Mouse (Mus musculus): ENCODE data around the gene Timmdc1.

Gene Timmdc1

DNA sequence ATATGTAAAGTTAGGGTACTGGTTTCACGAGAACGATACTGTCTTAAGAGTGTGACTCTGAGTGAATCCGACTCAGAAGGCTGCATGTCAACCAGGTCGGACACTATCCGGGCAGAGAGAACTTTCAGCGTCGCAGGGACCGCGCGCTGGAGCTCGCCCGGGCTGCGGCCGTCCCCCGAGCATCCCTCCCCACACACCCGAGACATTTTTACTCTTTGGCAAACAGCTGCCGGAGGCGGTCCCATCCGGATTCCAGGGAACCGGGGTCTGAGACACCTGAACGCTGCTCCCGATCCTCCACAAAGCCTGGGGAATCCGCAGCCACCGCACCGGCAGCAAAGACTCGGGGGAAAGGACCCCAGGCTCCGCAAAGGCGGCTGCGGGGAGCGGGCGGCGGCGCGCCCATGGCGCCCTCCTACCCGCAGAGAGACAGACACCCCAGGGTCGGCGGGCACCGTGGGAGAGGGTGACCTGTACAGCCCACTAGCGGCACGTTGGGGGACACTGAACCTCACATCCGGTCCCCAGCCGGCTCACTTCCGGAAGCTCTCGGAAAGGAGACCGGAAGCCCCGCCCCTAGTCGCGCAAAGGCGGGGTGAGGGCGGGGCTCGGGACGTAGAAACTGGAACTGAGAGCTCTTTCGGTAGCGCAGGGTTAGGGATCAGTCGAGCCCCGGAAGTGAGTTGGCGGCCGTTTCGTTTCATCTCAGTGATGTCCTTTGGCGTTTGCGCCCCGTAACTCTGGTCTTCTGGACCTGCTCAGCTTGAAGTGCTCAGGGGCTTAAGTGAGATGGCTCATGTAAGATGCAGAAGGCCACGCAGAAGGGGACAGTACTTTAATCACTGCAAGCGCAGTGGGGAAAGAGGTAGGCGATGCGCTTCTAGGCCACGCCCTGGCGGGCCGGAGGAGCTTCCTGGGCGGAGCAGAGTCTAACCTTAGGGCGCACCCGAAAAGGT lies at the start of gene Timmdc1:
Gene Timmdc1, minus strand, starts transcription at position 535 of the 956 bp plus-strand sequence.
- peak; percentile 97 for DNase-seq

DNA sequence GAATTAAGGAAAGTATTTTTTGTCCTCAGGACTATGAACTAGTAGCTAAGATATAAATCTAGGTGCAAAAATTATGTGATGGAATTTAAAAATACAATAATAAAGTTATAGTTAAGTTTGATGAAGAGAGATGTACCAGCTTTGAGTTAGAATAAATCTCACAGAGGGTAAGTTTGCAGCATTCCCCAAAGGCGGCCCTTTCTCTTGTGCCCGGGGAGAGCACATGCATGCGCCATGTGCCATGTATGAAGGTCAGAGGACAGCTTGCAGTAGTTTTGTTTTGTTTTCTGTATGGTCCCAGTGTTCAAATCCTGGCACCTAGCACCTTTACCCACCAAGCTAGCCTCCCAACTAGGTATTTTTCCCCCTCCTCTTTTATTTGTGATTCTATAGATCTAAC lies 49.0 kb upstream of the Timmdc1 start:
- DNase-seq, result no peak

DNA sequence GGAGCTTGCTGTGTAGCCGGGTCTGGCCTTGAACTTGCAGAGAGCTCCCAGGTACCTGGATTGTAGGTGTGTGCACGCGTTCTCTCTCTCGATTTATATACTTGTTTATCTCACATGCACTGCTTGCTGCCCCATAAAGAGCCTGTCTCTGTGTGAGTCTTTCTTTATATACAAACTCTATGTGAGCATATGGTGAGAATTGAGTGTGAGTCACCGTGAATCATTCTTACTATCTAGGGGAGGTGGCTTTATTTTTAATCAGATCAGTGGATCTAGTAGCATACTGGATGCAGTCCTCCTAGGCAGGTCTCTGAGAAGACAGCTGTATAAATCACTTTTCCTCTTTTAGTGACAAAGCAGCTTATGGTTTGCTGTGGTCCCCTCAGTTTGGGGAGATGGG lies 45.7 kb upstream of the Timmdc1 start:
- no peak for DNase-seq

DNA sequence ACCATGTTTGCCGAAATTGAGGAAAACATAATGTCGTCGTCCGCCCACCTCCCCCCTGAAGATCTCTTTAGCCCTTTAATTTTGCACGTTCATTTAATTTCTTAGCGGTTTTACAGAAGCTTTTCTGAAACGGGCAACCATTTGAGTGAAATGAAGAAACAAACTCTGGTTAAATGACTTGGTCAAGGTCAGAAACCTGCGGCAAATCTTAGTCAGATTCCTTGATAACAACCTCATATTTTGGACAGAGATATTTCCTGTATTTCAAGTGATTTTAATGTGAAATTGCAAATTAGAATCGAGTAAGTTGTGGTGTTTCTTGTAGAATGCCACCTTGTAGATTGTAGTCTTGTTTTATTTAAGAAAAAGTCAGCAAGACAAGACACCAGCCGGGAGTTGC lies 41.1 kb upstream of the Timmdc1 start:
- no peak for DNase-seq

DNA sequence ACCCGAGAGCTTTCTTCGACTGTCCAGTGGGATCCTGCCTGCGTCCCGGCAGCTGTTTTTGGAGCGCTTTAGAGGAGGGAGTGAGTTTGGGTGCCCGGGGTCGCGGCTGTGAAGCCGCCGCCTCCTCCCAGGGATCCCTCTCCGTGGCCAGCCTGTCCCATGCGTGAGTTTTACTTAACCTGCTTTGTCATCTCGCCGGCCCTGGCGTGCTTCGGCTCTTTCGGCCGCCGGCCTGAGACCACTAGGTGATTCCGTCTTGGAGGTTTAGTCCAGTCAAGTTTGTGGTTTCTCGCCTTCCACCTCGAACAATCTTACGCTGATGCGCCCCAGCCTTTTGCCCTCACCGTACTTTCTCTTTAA lies 40.5 kb upstream of the Timmdc1 start:
- no peak for DNase-seq

DNA sequence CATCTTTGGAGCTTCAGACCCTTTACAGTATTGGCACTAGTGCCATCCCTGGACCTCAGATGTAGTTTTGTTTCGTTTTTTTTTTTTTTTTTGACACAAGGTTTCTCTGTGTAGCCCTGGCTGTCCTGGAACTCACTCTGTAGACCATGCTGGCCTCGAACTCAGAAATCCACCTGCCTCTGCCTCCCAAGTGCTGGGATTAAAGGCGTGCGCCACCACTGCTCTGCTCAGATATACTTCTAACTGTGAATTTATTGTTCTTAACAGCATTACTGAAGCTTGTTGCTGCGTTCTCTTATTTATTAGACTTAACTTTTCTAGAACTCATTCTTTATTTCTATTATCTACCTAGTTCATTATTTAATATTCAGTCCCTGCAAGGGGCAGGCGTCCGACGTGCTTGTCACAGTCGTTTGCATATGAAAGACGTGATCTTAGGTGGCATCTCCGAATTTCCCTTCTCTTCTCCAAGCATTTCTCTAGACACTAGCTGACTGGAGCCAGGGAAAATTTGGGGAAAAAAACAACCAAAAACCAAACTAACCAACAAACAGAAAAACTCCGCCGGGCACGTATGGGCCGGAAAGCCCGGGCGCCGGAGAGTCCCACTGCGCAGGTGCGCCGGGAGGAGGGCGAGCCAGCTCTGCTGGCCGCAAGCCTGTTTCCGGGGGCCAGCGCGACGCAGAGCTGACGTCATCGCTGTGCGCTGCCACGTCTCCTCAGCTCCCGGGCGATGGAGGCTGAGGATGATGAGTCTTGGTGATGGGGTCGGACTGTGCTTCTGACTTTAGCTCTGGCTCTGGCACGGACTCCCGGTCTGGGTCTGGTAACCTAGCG lies 39.9 kb upstream of the Timmdc1 start:
- DNase-seq, result peak; percentile 97

DNA sequence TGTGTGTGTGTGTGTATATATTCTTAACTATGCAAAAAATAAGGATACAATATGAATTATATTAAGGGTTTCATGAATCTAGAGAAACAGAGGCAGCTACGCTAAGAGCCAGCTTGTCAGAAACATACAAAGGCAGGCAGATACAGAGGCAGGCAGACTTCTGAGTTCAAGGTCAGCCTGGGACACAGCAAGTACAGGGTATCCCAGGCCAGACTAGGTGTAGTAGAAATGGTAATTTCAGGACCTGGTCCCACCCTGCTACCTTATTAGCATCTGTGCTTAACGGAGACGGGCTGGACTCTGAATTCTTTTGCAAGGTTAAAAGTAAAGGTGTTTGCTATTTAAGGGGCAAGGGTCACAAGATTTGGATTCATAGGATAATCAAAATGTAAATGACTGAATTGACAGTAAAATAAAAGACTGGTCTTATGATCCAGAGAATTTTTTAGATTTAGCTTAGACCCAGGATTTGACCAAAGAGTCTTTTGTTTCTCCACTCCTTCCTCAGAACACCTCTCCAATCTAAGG lies 35.8 kb upstream of the Timmdc1 start, which contains the start of gene Tmem39a:
Gene Tmem39a, plus strand, starts transcription at position 478 of the 528 bp plus-strand sequence.
- no peak for DNase-seq

DNA sequence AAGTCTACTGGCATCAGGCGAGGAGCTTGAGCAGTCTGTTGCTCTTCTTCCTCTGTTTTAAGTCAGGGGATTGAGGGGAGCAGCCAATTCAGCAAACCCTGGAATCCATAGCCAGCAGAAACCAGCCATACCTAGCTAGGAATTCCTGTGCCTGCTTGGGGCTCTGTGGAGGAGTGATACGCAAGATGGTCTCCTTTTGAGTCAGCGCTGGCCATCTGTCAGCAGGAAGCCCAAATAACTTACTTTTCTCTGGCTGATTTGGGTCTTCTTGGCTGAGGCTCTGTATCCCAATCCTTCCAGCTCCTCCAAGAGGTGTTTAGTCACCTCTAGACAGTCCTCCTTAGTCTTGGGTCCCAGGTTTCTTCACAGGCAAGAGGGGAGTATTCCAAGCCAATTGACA lies 33.5 kb upstream of the Timmdc1 start:
- DNase-seq, result no peak

DNA sequence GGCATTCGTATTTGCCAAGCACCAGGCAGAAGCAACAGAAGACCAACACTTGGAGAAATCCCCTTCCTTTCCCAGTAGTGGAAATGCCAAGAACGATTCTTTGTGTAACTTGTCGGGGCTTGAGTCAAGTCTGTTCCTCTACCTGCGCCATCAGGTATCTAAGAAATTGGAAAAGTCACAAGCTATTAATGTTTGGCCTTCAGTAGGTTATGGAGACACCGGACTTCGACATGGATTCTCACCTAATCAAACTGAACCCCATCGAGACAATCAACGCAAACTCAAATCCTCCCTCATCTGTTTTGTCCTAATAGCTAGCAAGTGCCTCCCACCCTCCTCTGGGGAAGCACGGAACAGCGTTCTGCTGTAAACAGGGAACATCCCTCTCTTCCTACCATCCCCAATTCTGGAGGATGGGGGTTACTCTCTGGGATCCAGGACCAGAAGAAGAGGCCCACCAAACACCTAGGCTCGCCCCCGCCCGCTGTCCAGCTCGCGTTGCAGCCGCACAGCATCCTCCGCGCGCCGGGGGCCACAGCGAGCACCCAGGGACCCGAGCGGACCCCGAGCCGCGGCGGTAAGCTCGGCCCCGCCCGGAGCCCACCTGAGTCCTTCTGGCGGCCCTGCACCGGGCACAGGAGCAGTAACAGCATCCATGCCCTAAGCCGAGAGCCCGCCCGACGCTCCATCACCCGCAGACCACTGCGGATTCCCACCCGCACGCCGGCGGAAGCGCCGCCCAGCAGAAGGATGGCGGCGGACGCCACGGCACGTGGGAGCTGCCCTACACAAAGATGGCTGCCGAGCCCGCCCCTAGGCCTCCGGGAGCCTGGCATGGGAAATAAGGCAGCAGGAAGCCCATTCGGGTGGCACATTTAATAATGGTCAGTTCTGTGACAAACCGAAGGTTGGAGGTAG lies 27.3 kb upstream of the Timmdc1 start, which contains the start of gene Poglut1:
Gene Poglut1, minus strand, starts transcription at position 780 of the 918 bp plus-strand sequence.
- DNase-seq, result peak; percentile 85

DNA sequence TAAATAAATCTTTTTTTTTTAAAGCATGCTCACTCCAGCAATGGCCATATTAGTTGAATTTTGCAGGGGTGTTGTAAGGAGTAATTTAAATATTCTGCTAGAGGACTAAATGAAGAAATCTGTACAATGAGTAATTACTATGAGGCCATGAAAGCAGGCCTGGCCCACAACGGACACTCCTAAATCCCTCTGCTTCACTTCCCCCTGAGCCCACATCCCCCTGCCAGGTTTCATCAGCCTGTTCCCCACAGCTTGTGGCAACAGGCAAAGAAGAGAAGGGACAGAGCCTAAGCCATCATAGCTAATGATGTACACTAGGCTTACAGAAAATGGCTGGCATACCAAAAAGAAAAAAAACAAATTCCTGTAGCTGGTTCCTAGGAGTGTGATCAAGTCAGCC lies 25.5 kb upstream of the Timmdc1 start:
- no peak for DNase-seq

DNA sequence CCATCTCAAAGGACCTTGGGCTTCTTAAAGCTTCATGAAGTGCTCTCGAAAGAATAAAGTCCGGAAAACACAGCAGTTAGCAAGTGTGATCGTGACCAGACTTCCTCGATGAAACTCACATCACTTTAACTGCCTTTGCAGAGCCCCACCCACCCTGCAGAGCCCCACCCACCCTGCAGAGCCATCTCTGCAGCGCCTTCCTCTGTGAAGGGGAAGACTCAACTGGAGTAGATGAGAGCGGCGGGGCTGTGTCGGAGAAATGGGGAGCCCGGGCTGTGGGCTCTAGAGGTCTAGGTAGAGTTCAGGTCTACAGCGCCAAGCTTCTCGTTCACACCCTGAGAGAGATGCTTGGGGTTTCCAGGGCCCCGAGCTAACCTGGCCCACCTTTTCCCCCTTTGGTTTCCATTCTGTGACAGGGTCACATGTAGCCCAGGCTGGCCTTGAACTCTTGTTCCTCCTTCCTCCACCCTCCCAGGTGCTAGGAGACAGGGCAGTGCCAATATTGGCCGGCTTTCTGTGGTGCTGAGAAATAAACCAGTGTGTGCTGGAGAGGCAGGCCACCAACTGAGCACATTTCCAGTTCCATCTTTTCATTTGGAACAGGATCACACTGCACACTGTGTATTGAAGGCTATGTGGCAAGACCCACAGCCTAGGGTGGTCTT lies 16.4 kb upstream of the Timmdc1 start:
- DNase-seq, result no peak

DNA sequence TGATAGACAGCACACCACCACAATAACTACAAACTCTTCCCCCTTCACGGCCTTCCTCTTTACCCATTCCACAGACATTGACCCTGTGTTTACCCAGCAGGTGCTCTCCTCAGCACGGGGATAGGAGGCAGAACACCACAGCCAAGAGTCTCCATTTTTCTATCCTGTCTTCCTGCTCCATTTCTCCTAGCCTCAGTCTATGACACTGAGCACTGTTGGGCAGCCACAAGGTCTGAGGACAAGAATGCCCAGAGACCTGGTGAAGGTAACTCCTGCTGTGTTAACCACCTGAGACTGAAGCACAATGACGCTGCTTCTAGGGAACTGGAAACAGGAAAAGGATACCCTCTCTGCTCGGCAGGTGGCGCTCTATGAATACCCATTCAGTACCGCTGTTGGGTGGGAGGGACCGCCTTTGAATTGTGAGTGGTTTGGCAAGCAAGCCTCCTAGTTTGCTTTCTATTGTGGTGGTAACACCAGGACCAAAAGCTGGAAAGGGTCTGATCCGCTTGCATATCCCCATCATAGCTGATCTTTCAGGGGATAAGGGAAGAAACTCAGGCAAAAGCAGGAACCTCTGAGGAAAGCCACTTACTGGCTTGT lies 14.2 kb upstream of the Timmdc1 start:
- DNase-seq, result peak; percentile 77

DNA sequence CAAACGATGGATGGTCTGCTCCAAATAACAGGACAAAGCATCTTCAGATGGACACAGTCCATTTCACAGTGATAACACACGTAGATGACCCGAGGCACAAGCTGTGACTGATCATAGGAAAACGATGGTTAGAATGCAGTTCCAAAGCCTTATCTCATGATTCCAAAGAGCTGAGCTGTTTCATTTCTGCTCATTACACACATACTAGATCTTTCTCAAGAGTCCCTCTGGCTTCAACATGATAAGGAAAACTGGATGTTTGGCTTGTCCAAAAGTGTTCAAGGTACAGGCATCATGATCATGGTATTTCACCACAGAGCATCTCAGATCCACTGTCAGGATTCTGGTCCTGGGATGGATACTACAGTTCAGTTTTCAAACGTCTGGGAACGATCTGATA lies 3.8 kb upstream of the Timmdc1 start:
- DNase-seq, result no peak

DNA sequence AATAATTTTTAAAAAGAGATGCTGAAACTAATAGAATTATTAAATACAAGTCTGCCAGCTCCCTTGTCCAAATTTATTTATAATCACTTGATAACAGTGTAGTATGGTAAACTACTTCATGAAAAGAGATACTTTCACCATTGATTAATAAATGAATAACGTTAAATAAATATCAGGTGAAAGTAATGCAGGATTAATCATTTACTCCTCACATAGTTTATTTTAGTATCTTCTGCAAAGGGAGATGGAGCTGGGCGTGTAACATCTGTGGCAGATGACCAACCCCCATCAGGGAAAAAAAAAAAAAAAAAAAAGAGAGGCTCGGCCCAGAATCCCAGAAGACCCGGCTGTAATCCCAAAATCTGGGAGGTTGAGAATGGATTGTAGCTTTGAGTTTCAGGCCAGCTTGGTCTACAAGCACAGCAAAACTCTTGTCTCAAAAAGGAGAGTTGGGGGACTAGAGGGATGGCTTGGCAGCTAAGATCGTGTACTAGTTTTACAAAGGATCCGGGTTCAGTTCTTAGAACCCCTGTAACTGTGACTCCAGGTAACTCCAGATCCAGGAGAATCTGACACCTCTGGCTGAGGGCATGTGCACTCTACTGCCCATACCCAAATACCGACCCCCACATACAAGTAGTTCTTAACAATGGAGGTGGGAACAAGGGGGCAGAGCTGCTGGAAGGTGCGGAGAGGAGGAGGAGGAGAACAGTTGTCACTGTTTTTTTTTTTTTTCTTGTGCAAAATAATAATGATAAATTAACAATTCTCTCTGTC lies 1.1 kb downstream of the Timmdc1 start:
- DNase-seq, result no peak

DNA sequence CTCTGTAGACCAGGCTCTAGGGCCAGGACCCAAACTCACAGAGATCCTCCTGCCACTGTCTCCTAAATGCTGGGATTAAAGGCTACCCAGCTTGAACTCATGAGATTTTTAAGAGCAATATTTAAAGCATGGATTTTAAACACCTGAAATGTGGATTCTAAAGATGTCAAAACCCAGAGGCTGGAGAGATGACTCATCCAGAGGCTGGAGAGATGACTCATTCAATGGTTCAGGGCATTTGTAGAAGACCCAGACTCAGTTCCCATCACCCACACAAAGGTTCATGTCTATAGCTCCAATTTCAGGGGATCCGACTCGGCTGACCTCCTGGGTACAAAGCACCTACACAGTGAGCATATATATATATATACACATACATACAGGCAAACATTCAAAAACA lies 3.3 kb downstream of the Timmdc1 start:
- DNase-seq, result no peak

DNA sequence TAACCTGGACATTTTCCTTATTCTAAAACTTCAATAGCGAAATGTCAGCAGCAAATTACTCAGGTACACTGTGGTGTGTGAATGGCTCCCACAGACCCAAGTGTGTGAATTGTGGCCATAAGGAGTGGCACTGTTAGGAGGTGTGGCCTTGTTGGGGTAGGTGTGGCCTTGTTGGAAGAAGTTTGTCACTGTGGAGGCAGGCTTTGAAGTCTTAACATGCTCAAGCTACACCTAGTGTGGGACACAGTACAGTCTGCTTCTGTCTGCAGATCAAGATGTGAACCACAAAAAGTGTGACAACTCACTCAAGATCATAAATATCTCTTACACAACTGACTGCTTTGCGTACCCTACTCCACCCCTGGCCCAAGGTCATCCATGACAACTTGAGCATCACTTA lies 11.6 kb downstream of the Timmdc1 start:
- DNase-seq, result no peak

DNA sequence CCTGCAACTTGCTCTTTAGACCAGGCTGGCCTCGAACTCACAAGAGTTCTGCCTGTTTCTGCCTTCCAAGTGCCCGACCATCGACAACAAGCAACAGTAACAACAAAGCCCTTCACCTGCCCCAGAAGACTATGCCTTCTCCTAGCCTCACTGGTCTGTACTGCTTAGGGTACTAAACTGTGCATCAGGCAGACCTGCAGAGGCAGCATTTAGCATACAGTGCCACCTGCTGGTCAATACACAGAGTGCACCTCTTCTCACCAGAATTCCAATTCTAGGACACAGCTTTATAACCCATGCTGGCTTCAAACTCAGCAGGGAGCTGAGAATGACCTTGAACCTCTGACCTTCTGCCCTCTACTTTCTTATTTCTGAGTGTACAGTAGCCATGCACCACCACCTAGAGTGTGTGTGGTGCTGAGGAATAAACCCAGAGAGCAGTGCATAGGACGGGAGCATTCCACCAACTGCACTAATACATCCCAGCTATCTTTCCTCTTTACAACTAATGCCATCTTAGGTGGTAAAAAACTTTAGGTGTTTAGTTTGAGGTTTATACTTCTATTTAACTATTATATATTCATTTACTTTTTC lies 16.3 kb downstream of the Timmdc1 start:
- DNase-seq, result peak; percentile 72

DNA sequence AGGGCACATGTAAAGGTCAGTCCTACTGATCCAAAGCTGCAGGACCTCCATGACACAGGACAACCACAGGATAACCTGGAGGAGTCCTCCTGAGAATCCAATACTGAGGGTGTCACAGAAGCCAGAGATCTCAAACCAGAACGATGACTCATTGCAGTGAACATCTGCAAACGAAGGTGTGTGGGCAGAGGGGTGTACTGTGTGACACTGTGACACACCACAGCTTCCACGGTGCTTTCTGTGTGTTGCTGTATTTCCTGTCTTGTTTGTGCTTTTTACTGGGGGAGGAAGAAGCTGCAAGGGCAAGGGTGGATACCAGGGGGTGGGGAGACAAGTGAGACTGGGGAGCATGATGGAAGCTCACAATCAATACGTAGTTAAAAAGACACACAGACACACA lies 18.9 kb downstream of the Timmdc1 start:
- DNase-seq, result no peak

DNA sequence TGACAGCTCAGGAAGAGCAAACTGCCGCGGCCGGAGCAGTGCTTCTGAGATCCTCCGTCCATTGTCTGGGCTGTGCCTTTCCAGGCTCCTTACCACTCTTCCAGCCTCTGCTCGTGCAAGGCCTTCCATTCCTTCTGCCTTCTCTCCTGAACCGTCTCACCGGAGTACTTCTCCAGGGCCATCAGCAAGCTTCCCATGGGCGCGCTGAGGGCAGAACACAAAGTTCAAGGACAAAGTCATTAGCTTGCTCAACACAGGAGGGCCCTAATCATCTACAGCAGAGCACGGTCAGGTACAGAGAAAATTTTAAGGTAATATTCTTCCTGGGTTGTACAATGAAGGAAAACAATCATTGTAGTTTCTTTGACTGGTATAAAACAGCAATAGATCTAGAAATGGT lies 20.0 kb downstream of the Timmdc1 start:
- DNase-seq, result no peak

DNA sequence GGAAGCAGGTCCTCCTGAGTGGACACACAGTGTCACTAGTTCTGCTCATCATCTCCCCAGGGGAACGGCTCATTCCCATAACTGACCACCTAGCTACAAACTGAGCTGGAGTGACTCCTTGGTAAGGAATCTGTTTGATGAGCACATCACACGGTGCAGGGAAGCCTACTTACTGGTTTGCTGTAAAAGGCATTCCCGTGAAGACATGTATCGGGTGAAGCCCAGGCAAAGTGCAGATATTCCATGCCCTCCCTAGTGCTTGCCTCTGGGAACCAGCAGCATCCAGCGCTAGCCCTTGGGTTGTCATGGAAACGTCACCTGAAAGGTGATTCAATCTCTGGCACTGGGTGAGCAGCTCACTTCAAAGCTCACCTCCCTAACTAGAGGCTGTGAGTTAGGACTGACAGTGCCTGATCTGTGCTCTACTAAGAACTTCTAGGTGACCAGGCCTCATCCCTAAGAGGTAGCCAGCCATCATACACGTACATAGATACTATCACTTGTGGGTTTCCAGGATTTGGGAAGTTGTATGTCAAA lies 25.8 kb downstream of the Timmdc1 start:
- no peak for DNase-seq
